Mouse (Mus musculus): ENCODE results near the gene BC030499. TPM values are rescaled to one million over a fixed set of nuclear protein-coding genes. Genes with fewer than 3 reads are reported as not detected.

Gene BC030499
- polyA plus RNA-seq, 1 experiment from 2014 or later: 0.25 TPM

DNA sequence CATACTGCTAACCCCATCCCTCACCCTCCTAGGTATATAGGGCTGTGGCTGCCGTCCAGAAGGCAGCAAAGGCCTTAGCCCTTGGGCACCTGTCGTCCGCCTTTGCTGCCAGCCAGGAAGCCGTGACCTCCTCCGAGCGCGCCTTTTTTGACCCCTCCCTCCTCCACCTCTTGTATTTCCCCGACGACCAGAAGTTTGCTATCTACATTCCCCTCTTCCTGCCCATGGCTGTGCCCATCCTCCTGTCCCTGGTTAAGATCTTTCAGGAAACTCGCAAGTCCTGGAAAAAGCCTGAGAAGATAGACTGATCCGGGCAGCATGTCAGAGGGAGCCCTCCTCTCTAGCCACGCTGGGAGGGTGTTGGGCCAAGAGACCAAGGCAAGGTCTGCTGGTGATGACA, 51.1 kb downstream of the BC030499 start:
- H3K27me3 ChIP-seq: no peaks in the 10 kb centered on the region
- H3K36me3 ChIP-seq: peaks cover 42% of the 10 kb centered on the region
- no peak overlapping the region for H3K27ac ChIP-seq (replicated peaks)
- H3K4me2 ChIP-seq: no peak overlapping the region
- H3K4me1 ChIP-seq (replicated peaks): peaks cover 35% of the 10 kb centered on the region
- H3K9me3 ChIP-seq: no peaks in the 10 kb centered on the region
- 86% methylated on average over 12 of the region's 12 CpGs for WGBS
- ATAC-seq (ENCODE audit: low read depth): no peak
- no peak overlapping the region for H3K4me3 ChIP-seq
- H3K9ac ChIP-seq: 0 out of 2 replicates have a peak overlapping the region, but pooled peaks have one; percentile 17

DNA sequence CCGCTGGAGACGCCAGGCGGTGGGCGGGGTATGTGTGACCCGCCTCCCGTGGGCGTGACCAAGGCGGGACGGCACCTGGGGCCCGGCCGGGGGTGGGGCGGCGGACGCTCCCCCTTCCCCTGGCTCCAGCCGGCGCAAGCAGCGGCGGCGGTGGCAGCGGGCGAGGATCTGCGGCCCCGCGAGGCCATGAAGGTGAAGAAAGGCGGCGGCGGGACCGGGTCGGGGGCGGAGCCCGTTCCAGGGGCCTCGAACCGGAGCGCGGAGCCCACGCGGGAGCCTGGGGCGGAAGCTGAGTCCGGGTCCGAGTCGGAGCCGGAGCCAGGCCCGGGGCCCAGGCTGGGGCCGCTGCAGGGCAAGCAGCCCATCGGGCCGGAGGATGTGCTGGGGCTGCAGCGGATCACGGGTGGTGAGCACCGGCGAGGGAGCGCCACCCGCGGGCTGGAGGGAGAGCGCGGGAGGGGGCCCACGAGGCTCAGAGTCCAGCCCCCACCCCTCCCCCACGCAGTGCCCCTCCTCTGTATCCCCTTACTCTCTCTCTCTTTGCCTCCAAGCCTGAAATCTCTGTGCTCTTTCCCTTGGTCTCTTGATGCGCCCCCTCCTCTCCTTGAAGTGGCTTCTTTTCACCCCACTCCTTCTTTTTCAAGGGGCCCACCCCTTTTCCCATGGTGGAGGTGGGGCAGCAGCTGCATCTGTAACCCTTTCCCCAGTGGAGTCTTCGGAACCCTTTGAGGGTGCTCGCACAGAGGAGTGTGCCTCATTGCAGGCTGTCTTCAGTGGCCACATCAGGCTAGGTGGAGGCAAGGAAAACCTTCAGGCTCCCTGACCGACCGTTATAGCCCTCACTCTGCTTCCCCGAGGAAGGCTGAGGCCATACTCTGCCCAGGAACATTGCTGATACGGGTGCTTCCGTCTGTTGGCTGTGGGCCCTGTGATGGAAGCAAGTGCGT, 53.0 kb downstream of the BC030499 start, which contains the start of gene Unc119:
Gene Unc119 (plus strand): TSS at position 102 of the 947 bp plus-strand sequence.
- H3K27ac ChIP-seq (replicated peaks): peak within 1 kb of the TSS; percentile 91
- WGBS: 2% methylated on average over 54 of the region's 66 CpGs
- peak within 1 kb of the TSS; percentile 83 for H3K4me2 ChIP-seq
- ATAC-seq (ENCODE audit: low read depth): peak; percentile 82
- H3K4me3 ChIP-seq: peak within 1 kb of the TSS; percentile 92
- no peaks in the 10 kb centered on the region for H3K9me3 ChIP-seq
- no peaks in the 10 kb centered on the region for H3K27me3 ChIP-seq
- peak within 1 kb of the TSS; percentile 97 for H3K9ac ChIP-seq
- peaks cover 33% of the 10 kb centered on the region for H3K36me3 ChIP-seq
- H3K4me1 ChIP-seq (replicated peaks): peaks cover 41% of the 10 kb centered on the region

DNA sequence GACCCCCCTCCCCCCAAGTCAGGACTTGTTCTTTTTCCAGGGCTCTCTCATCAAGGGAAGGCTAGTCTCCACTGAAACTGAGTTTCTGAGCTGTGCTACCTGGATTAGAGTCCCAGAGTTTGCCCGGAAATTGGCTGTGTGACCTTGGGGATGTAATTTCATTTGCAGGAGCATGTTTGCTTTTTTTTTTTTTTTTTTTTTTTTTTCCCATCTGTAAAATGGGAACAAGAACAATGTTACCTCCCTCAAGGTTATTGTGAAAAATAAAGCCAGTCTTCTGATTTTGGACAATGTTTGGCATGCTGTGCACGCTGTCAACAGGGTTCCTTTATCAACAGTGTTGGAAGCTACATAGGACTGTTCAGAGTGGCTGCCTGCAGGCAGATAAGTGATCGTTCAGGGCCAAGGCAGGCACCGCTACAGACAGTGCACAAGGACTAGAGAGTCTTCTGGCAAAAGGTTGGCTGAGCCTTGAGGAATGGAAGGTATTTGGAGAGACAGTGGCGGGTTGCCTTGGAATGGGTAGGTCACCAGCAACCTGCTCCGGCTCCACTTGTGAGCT, 53.8 kb downstream of the BC030499 start:
- WGBS: 81% methylated on average over 6 of the region's 6 CpGs
- ATAC-seq (ENCODE audit: low read depth): no peak
- Histone ChIP-seq H3K27me3 (no peaks in the 10 kb centered on the region), H3K4me3 (peak overlapping the region; percentile 92), H3K4me1 (replicated peaks) (peaks cover 41% of the 10 kb centered on the region), H3K36me3 (peaks cover 33% of the 10 kb centered on the region), H3K9me3 (no peaks in the 10 kb centered on the region), H3K4me2 (peak overlapping the region; percentile 83), H3K9ac (peak overlapping the region; percentile 97), H3K27ac (replicated peaks) (peak overlapping the region; percentile 91; the same call in 1 of the 2 replicates)

DNA sequence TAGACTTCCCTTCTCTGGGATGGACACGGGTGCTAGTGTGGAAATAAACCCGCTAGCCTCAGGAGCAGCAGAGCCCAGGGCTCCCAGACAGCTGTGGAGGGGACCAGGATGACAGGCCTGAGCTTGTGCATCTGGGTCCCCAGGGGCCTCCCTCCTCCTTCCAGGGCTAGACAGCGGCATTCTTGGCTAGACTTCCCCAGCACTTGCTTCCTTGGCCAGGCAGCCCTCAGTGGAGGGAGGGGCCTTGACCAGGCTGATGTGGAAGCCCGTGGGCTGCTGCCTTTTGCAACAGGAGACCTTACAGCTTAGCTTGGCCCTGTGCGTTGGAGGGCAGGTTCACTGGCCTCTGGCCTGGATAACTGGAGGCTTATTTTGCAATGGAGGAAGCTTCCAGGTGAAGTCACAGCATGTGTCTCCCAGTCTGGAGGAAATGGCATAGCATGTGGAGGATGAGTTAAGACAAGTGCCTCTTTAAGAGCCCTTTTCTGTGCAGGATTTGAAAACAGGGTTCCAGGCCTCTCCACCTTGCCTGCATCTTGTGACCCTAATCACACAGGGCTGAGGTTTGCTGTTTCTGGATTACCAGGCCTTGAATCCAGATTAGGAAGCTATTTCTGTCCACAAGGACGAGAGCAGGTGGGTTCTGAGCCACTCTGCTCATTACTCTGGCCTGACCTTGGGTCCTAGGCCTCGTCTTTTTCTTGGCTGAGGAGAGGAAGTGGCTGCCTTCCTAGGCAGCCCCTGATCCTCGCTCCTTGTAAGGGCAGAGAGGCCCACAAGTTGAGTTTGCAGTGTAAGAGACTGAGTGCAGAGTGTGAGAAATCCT, 54.5 kb downstream of the BC030499 start:
- ATAC-seq (ENCODE audit: low read depth): no peak
- Histone ChIP-seq H3K36me3 (peaks cover 29% of the 10 kb centered on the region), H3K9me3 (no peaks in the 10 kb centered on the region), H3K4me1 (replicated peaks) (peaks cover 45% of the 10 kb centered on the region), H3K4me3 (peak overlapping the region; percentile 92; the same call in 1 of the 2 replicates), H3K9ac (peak overlapping the region; percentile 44), H3K27ac (replicated peaks) (0 out of 2 replicates have a peak overlapping the region, but pooled peaks have one; percentile 6), H3K4me2 (peak overlapping the region; percentile 83), H3K27me3 (no peaks in the 10 kb centered on the region)
- 67% methylated on average over 8 of the region's 8 CpGs for WGBS

DNA sequence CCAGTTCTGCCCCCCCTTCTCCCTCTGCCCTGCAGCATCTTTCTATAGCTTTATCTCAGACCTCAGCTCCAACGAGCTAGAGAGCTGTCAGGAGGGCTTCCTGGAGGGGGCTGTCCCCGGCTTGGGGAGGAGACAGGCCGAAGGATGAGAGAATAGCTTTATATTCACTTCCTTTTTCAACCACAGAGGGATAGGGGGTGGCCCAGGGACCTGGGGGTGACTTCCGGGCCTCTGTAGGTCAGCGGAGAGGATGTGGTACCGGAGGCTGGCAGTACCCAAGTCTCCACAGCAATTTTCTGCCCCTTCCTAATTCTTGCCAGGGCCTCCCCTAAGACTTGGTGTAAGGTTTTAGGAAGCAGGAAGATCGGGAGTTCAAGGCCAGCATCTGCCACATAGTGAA, 55.2 kb downstream of the BC030499 start:
- Histone ChIP-seq H3K36me3 (peaks cover 27% of the 10 kb centered on the region), H3K27me3 (no peaks in the 10 kb centered on the region), H3K4me2 (no peak overlapping the region), H3K27ac (replicated peaks) (no peak overlapping the region), H3K4me1 (replicated peaks) (peaks cover 45% of the 10 kb centered on the region), H3K9me3 (no peaks in the 10 kb centered on the region), H3K9ac (peak overlapping the region; percentile 44), H3K4me3 (no peak overlapping the region)
- ATAC-seq (ENCODE audit: low read depth): no peak
- WGBS: 84% methylated on average over 7 of the region's 7 CpGs

Other genes starting within 250 kb of the BC030499 start
- 29.8 and 31.3 TPM in 2 replicates for gene Eral1, start 210.5 kb upstream of the BC030499 start, polyA plus RNA-seq (2015; fragmentation: Nextera tagmentation; extraction: Ambion mirVana)
- 27.3 and 28.8 TPM in 2 replicates for gene Fam222b, start 196.2 kb upstream of the BC030499 start, polyA plus RNA-seq (2015; fragmentation: Nextera tagmentation; extraction: Ambion mirVana)
- 128 and 131 TPM in 2 replicates for gene Traf4, start 125.3 kb upstream of the BC030499 start, polyA plus RNA-seq (2015; fragmentation: Nextera tagmentation; extraction: Ambion mirVana)
- 8.2 and 8.3 TPM in 2 replicates for gene Nek8, start 114.2 kb upstream of the BC030499 start, polyA plus RNA-seq (2015; fragmentation: Nextera tagmentation; extraction: Ambion mirVana)
- gene Tlcd1, start 114.1 kb upstream of the BC030499 start, polyA plus RNA-seq (2015; fragmentation: Nextera tagmentation; extraction: Ambion mirVana): 10.2 and 11.1 TPM in 2 replicates
- 930 and 991 TPM in 2 replicates for gene Rpl23a, start 107.3 kb upstream of the BC030499 start, polyA plus RNA-seq (2015; fragmentation: Nextera tagmentation; extraction: Ambion mirVana)
- 58.8 and 60.3 TPM in 2 replicates for gene Rab34, start 102.4 kb upstream of the BC030499 start, polyA plus RNA-seq (2015; fragmentation: Nextera tagmentation; extraction: Ambion mirVana)
- gene Proca1, start 97.4 kb upstream of the BC030499 start, polyA plus RNA-seq (2015; fragmentation: Nextera tagmentation; extraction: Ambion mirVana): 1.7 and 2.3 TPM in 2 replicates
- gene Sdf2, start 45.1 kb upstream of the BC030499 start, polyA plus RNA-seq (2015; fragmentation: Nextera tagmentation; extraction: Ambion mirVana): 89.9 and 90.1 TPM in 2 replicates
- 28.2 and 29.5 TPM in 2 replicates for gene Supt6, start 44.9 kb upstream of the BC030499 start, polyA plus RNA-seq (2015; fragmentation: Nextera tagmentation; extraction: Ambion mirVana)
- 57.9 and 64.2 TPM in 2 replicates for gene 2610507B11Rik, start 29.1 kb upstream of the BC030499 start, polyA plus RNA-seq (2015; fragmentation: Nextera tagmentation; extraction: Ambion mirVana)
- 7.0 and 8.2 TPM in 2 replicates for gene Spag5, start 10.7 kb downstream of the BC030499 start, polyA plus RNA-seq (2015; fragmentation: Nextera tagmentation; extraction: Ambion mirVana)
- gene Aldoc, start 32.1 kb downstream of the BC030499 start, polyA plus RNA-seq (2015; fragmentation: Nextera tagmentation; extraction: Ambion mirVana): 143 and 149 TPM in 2 replicates
- 79.6 and 79.7 TPM in 2 replicates for gene Pigs, start 37.6 kb downstream of the BC030499 start, polyA plus RNA-seq (2015; fragmentation: Nextera tagmentation; extraction: Ambion mirVana)
- gene Unc119, start 52.6 kb downstream of the BC030499 start, polyA plus RNA-seq (2015; fragmentation: Nextera tagmentation; extraction: Ambion mirVana): 80.0 and 81.9 TPM in 2 replicates
- not detected in 2 replicates for gene Foxn1, start 95.7 kb downstream of the BC030499 start, polyA plus RNA-seq (2015; fragmentation: Nextera tagmentation; extraction: Ambion mirVana)
- not detected in 2 replicates for gene Slc13a2, start 131.4 kb downstream of the BC030499 start, polyA plus RNA-seq (2015; fragmentation: Nextera tagmentation; extraction: Ambion mirVana)
- 16.5 and 16.9 TPM in 2 replicates for gene Slc46a1, start 174.9 kb downstream of the BC030499 start, polyA plus RNA-seq (2015; fragmentation: Nextera tagmentation; extraction: Ambion mirVana)
- 41.1 and 43.0 TPM in 2 replicates for gene Sarm1, start 206.9 kb downstream of the BC030499 start, polyA plus RNA-seq (2015; fragmentation: Nextera tagmentation; extraction: Ambion mirVana)
- 181 and 197 TPM in 2 replicates for gene Vtn, start 208.2 kb downstream of the BC030499 start, polyA plus RNA-seq (2015; fragmentation: Nextera tagmentation; extraction: Ambion mirVana)
- 0.15 TPM in 1 of 2 replicates, not detected in the other for gene Sebox, start 212.6 kb downstream of the BC030499 start, polyA plus RNA-seq (2015; fragmentation: Nextera tagmentation; extraction: Ambion mirVana)
- 92.7 and 101 TPM in 2 replicates for gene Tmem199, start 221.3 kb downstream of the BC030499 start, polyA plus RNA-seq (2015; fragmentation: Nextera tagmentation; extraction: Ambion mirVana)
- gene Poldip2, start 221.4 kb downstream of the BC030499 start, polyA plus RNA-seq (2015; fragmentation: Nextera tagmentation; extraction: Ambion mirVana): 178 and 191 TPM in 2 replicates
- gene Tnfaip1, start 245.5 kb downstream of the BC030499 start, polyA plus RNA-seq (2015; fragmentation: Nextera tagmentation; extraction: Ambion mirVana): 50.7 and 54.2 TPM in 2 replicates
- 120 and 122 TPM in 2 replicates for gene Ift20, start 245.5 kb downstream of the BC030499 start, polyA plus RNA-seq (2015; fragmentation: Nextera tagmentation; extraction: Ambion mirVana)